Mouse (Mus musculus): Measurements from ENCODE around the gene Nipal4. TPM values are rescaled to one million over a fixed set of nuclear protein-coding genes. Genes with fewer than 3 reads are reported as not detected.
A peak's percentile ranks its signal among the peaks of the same experiment; 100 is the strongest.

Gene Nipal4
- polyA plus RNA-seq, 1 experiment from 2014 or later = 1.1 TPM

DNA sequence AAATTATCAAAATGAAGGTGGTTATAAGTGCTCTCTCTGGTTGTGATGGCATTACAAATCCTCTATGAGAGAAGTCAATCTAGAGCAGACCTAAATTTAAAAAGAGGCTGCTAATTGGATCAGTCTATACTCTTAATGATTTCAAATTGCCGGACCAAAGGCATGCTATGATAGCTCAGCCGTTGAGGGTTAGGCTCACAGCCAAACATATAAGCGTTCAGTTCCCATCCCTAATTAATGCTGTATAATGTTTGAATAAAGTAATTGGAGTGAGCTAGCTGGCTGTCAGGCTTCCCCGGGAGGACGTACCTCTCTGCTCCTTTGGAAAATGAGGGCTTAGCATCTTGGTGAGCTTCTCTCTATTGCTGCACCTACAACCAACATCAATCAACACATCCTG lies 57.1 kb downstream of the Nipal4 start:
- no peak overlapping the region for H3K27ac ChIP-seq
- ATAC-seq = 0 out of 2 replicates have a peak, but pooled peaks have one; percentile 20
- H3K9ac ChIP-seq (replicated peaks) = no peak overlapping the region
- no peak overlapping the region for H3K4me3 ChIP-seq (replicated peaks)
- 74% methylated on average over 5 of the region's 5 CpGs for WGBS
- no peaks in the 10 kb centered on the region for H3K4me1 ChIP-seq (replicated peaks)
- H3K4me2 ChIP-seq (replicated peaks) = no peak overlapping the region
- peaks cover 6% of the 10 kb centered on the region; the same call in 1 of the 2 replicates for H3K36me3 ChIP-seq
- H3K9me3 ChIP-seq = no peaks in the 10 kb centered on the region
- H3K27me3 ChIP-seq = no peaks in the 10 kb centered on the region

- WGBS = 82% methylated on average over 1 of the region's 1 CpGs
- H3K27ac ChIP-seq = no peak overlapping the region
- no peaks in the 10 kb centered on the region for H3K9me3 ChIP-seq
- H3K36me3 ChIP-seq = 0 out of 2 replicates have a peak, but pooled peaks cover 4% of the 10 kb centered on the region
- no peak overlapping the region for H3K4me2 ChIP-seq (replicated peaks)
- no peak for ATAC-seq
- no peak overlapping the region for H3K9ac ChIP-seq (replicated peaks)
- no peaks in the 10 kb centered on the region for H3K27me3 ChIP-seq
- H3K4me1 ChIP-seq (replicated peaks) = no peaks in the 10 kb centered on the region
- H3K4me3 ChIP-seq (replicated peaks) = no peak overlapping the region
These were observed 59.3 kb downstream of the Nipal4 start for GRCm38 (mm10) chr11:46107046-46107445.

- Histone ChIP-seq H3K9ac (replicated peaks) (no peak overlapping the region), H3K36me3 (peaks cover 26% of the 10 kb centered on the region), H3K4me2 (replicated peaks) (no peak overlapping the region), H3K4me3 (replicated peaks) (no peak overlapping the region), H3K27ac (no peak overlapping the region), H3K4me1 (replicated peaks) (no peaks in the 10 kb centered on the region), H3K27me3 (no peaks in the 10 kb centered on the region), H3K9me3 (no peaks in the 10 kb centered on the region)
- WGBS = 85% methylated on average over 6 of the region's 6 CpGs
- ATAC-seq = no peak
These were observed 64.2 kb downstream of the Nipal4 start for GRCm38 (mm10) chr11:46102107-46102506.

Small RNA genes lying within 50 kb of the gene (microRNA-seq; reads per million reads assigned to microRNA genes)
- gene Mir7239 (not detected), gene Mir8100 (not detected)

Other genes with a start within 250 kb of the Nipal4 start
- 15.7 and 16.9 TPM in 2 replicates for gene Lsm11, start 221.6 kb downstream of the Nipal4 start, polyA plus RNA-seq (2015; fragmentation: Nextera tagmentation; extraction: Ambion mirVana)
- gene Thg1l, start 211.0 kb downstream of the Nipal4 start, polyA plus RNA-seq (2015; fragmentation: Nextera tagmentation; extraction: Ambion mirVana) = 12.3 and 13.8 TPM in 2 replicates
- 0.05 TPM in 1 of 2 replicates, not detected in the other for gene Sox30, start 186.2 kb downstream of the Nipal4 start, polyA plus RNA-seq (2015; fragmentation: Nextera tagmentation; extraction: Ambion mirVana)
- 6.1 and 7.1 TPM in 2 replicates for gene Gm12166, start 114.2 kb downstream of the Nipal4 start, polyA plus RNA-seq (2015; fragmentation: Nextera tagmentation; extraction: Ambion mirVana)
- 8.8 and 10.5 TPM in 2 replicates for gene Adam19, start 110.5 kb downstream of the Nipal4 start, polyA plus RNA-seq (2015; fragmentation: Nextera tagmentation; extraction: Ambion mirVana)
- 4.6 and 5.9 TPM in 2 replicates for gene Fndc9, start 69.0 kb upstream of the Nipal4 start, polyA plus RNA-seq (2015; fragmentation: Nextera tagmentation; extraction: Ambion mirVana)
- 75.5 and 80.8 TPM in 2 replicates for gene Cyfip2, start 146.4 kb upstream of the Nipal4 start, polyA plus RNA-seq (2015; fragmentation: Nextera tagmentation; extraction: Ambion mirVana)
- not detected in 2 replicates for gene Itk, start 223.0 kb upstream of the Nipal4 start, polyA plus RNA-seq (2015; fragmentation: Nextera tagmentation; extraction: Ambion mirVana)
- gene Fam71b, start 230.1 kb upstream of the Nipal4 start, polyA plus RNA-seq (2015; fragmentation: Nextera tagmentation; extraction: Ambion mirVana) = not detected in 2 replicates

Data from midbrain, embryonic 13.5 days (tissue).